Mouse (Mus musculus) lung, postnatal 0 days (tissue): ENCODE results near the gene Lipm. TPM values are rescaled to one million over a fixed set of nuclear protein-coding genes. Genes with fewer than 3 reads are reported as not detected.

Experiments used
- ATAC-seq: fragments of 200-750 bp; cut with Nextera tagmentation; 2 replicates; pipeline ENCODE4 v1.8.0; 2017; ENCODE audit warnings: moderate library complexity
- DNase-seq: peaks from one replicate; pipeline ENCODE4 v3.0.0-alpha.2; 2016; ENCODE audit warnings: low spot score
- H3K27ac ChIP-seq: fragments of 300-500 bp; sonication (generic); 2 replicates; pipeline ENCODE4 v1.5.1; 2014; ENCODE audit warnings: antibody characterized with exemption, mild to moderate bottlenecking, low read length, mixed read lengths
- H3K27me3 ChIP-seq: fragments of 300-500 bp; sonication (generic); replicated peaks from 2 replicates; pipeline ENCODE4 v1.6.1; 2014; ENCODE audit warnings: low read length, mixed read lengths; ENCODE audit not compliant: insufficient read depth
- H3K36me3 ChIP-seq: fragments of 300-500 bp; sonication (generic); 2 replicates; pipeline ENCODE4 v1.6.1; 2014; ENCODE audit warnings: low read length, mixed read lengths; ENCODE audit not compliant: insufficient read depth
- H3K4me1 ChIP-seq: fragments of 300-500 bp; sonication (generic); 2 replicates; pipeline ENCODE4 v1.6.1; 2014; ENCODE audit warnings: antibody characterized with exemption, low read depth, low read length, mixed read lengths; ENCODE audit not compliant: insufficient read depth
- H3K4me2 ChIP-seq: fragments of 300-500 bp; sonication (generic); replicated peaks from 2 replicates; pipeline ENCODE4 v1.6.1; 2014; ENCODE audit warnings: low read depth, mild to moderate bottlenecking, low read length, moderate library complexity, mixed read lengths
- H3K4me3 ChIP-seq: fragments of 300-500 bp; sonication (generic); 2 replicates; pipeline ENCODE4 v1.5.1; 2014; ENCODE audit warnings: low read depth, low read length
- H3K9ac ChIP-seq: fragments of 300-500 bp; sonication (generic); replicated peaks from 2 replicates; pipeline ENCODE4 v1.6.1; 2014; ENCODE audit warnings: low read depth, mild to moderate bottlenecking
- H3K9me3 ChIP-seq: fragments of 300-500 bp; sonication (generic); 2 replicates; pipeline ENCODE4 v1.6.1; 2016; ENCODE audit warnings: low read length, mixed read lengths
- CTCF ChIP-seq: IDR thresholded peaks from 2 replicates; pipeline ENCODE4 v1.5.1; 2016; ENCODE audit warnings: antibody characterized with exemption, mild to moderate bottlenecking
- EP300 ChIP-seq: IDR thresholded peaks from 2 replicates; pipeline ENCODE4 v1.6.1; 2016; ENCODE audit warnings: antibody characterized with exemption, mild to moderate bottlenecking, control low read depth
- WGBS: fragments of 180-500 bp; shearing (Covaris S2); extraction: QIAGEN DNeasy Blood & Tissue Kit; methylation state at CpG from one replicate; pipeline ENCODE4 v1.1.7; 2014; 5-methylcytosine and 5-hydroxymethylcytosine counted together
- microRNA-seq: library from miRNA; unstranded; fragments of <30 nt; microRNA quantifications from one replicate; pipeline ENCODE4, GENCODE M21; 2016
- polyA plus RNA-seq: library from polyadenylated mRNA; unstranded; fragments of >200 nt; fragmentation: Nextera tagmentation; extraction: Ambion mirVana; gene quantifications from 2 replicates; pipeline ENCODE4 v1.2.1, GENCODE M21; 2015

The Lipm gene
- polyA plus RNA-seq, 1 experiment from 2014 or later = not detected

GRCm38 (mm10) chr19:34171167-34171566, 70.4 kb downstream of the Lipm start:
- H3K4me1 ChIP-seq = no peaks in the 10 kb centered on the region
- no peak overlapping the region for H3K9ac ChIP-seq
- no peaks in the 10 kb centered on the region for H3K36me3 ChIP-seq
- H3K9me3 ChIP-seq = no peaks in the 10 kb centered on the region
- no peak overlapping the region for H3K4me2 ChIP-seq
- H3K4me3 ChIP-seq = no peak overlapping the region
- no peak overlapping the region for H3K27ac ChIP-seq
- WGBS = 35% methylated on average over 3 of the region's 3 CpGs
- no peaks in the 10 kb centered on the region for H3K27me3 ChIP-seq
- no peak for DNase-seq
- no peak for ATAC-seq
- no peak for TF ChIP-seq CTCF
- TF ChIP-seq EP300 = no peak

Small RNA genes lying within 50 kb of the gene (microRNA-seq; reads per million reads assigned to microRNA genes)
- not detected for gene Gm23334

Other genes starting within 250 kb of the Lipm start
- gene Lipf, start 139.7 kb upstream of the Lipm start, polyA plus RNA-seq = not detected in 2 replicates
- not detected in 2 replicates for gene Lipk, start 92.6 kb upstream of the Lipm start, polyA plus RNA-seq
- not detected in 2 replicates for gene Lipn, start 33.6 kb upstream of the Lipm start, polyA plus RNA-seq
- gene Ankrd22, start 65.1 kb downstream of the Lipm start, polyA plus RNA-seq = 0.05 and 0.14 TPM in 2 replicates
- gene Stambpl1, start 91.3 kb downstream of the Lipm start, polyA plus RNA-seq = 7.5 and 9.7 TPM in 2 replicates
- gene Acta2, start 154.7 kb downstream of the Lipm start, polyA plus RNA-seq = 265 and 293 TPM in 2 replicates
- 56.1 and 57.9 TPM in 2 replicates for gene Fas, start 189.7 kb downstream of the Lipm start, polyA plus RNA-seq